Mouse (Mus musculus) MEL (cell line): ENCODE results near the gene Aebp1. TPM values are rescaled to one million over a fixed set of nuclear protein-coding genes. Genes with fewer than 3 reads are reported as not detected.

Experiments
- DNase-seq: peaks from one replicate; pipeline ENCODE4 v3.0.0; 2011; ENCODE audit warnings: low read depth, low spot score
- H3K27ac ChIP-seq: 2 replicates; pipeline ENCODE4 v1.5.1; 2012; ENCODE audit warnings: low read depth, mild to moderate bottlenecking, control low read depth, low read length, moderate library complexity; ENCODE audit not compliant: control insufficient read depth
- H3K27me3 ChIP-seq, 2 experiments: fragments of 150-350 bp in 1 of 2; sonication (generic) in 1 of 2; 2 replicates each; pipeline ENCODE4 v1.6.1; 2012; ENCODE audit warnings: low read length in 2 of 2, mild to moderate bottlenecking in 2 of 2, improper control_type of control experiment in 1 of 2, moderate library complexity in 1 of 2; ENCODE audit not compliant: insufficient read depth in 2 of 2, control insufficient read depth in 1 of 2
- H3K36me3 ChIP-seq, 2 experiments: 2 replicates each; pipeline ENCODE4 v1.6.1; 2012 to 2014; ENCODE audit warnings: low read length in 2 of 2, improper control_type of control experiment in 1 of 2, inconsistent platforms in 1 of 2, mild to moderate bottlenecking in 1 of 2; ENCODE audit not compliant: insufficient read depth in 2 of 2, control insufficient read depth in 1 of 2
- H3K4me1 ChIP-seq, 2 experiments: fragments of 150-350 bp in 1 of 2; sonication (generic) in 1 of 2; 2 replicates each; pipeline ENCODE4 v1.6.1; 2012; ENCODE audit warnings: low read length in 2 of 2, improper control_type of control experiment in 1 of 2, mild to moderate bottlenecking in 1 of 2; ENCODE audit not compliant: insufficient read depth in 2 of 2, control insufficient read depth in 1 of 2
- H3K4me3 ChIP-seq, 2 experiments: fragments of 150-350 bp in 1 of 2; sonication (generic) in 1 of 2; 2 replicates each; pipeline ENCODE4 v1.5.1; 2012; ENCODE audit warnings: low read depth in 2 of 2, low read length in 2 of 2, mild to moderate bottlenecking in 2 of 2, moderate library complexity in 2 of 2, control low read depth in 1 of 2, improper control_type of control experiment in 1 of 2; ENCODE audit not compliant: control insufficient read depth in 1 of 2, insufficient read depth in 1 of 2
- H3K79me2 ChIP-seq: 2 replicates; pipeline ENCODE4 v1.6.1; 2012; ENCODE audit warnings: mild to moderate bottlenecking, low read length, moderate library complexity; ENCODE audit not compliant: control insufficient read depth, poor library complexity, insufficient read depth
- H3K9ac ChIP-seq: 2 replicates; pipeline ENCODE4 v1.6.1; 2012; ENCODE audit warnings: low read depth, mild to moderate bottlenecking, control low read depth, low read length, moderate library complexity; ENCODE audit not compliant: control insufficient read depth, poor library complexity, severe bottlenecking
- H3K9me3 ChIP-seq: fragments of 150-350 bp; sonication (generic); replicated peaks from 2 replicates; pipeline ENCODE4 v1.6.1; 2012; ENCODE audit warnings: mild to moderate bottlenecking, low read length, improper control_type of control experiment, moderate library complexity; ENCODE audit not compliant: insufficient read depth
- BHLHE40 ChIP-seq: IDR thresholded peaks from 2 replicates; pipeline ENCODE4 v1.6.1; 2012; ENCODE audit warnings: low read depth, mild to moderate bottlenecking, inconsistent platforms, low read length, improper control_type of control experiment, borderline replicate concordance
- CHD1 ChIP-seq: IDR thresholded peaks from 2 replicates; pipeline ENCODE4 v1.6.1; 2012; ENCODE audit warnings: low read depth, mild to moderate bottlenecking, inconsistent platforms, low read length, improper control_type of control experiment
- E2F4 ChIP-seq: IDR thresholded peaks from 2 replicates; pipeline ENCODE4 v1.6.1; 2011; ENCODE audit warnings: low read depth, low read length, improper control_type of control experiment, borderline replicate concordance
- ELF1 ChIP-seq: IDR thresholded peaks from 2 replicates; pipeline ENCODE4 v1.6.1; 2014; ENCODE audit warnings: low read depth, mild to moderate bottlenecking, inconsistent platforms, low read length, improper control_type of control experiment, moderate library complexity
- MAFK ChIP-seq: IDR thresholded peaks from 2 replicates; pipeline ENCODE4 v1.6.1; 2011; ENCODE audit warnings: low read depth, mild to moderate bottlenecking, low read length, improper control_type of control experiment, borderline replicate concordance
- MAZ ChIP-seq: IDR thresholded peaks from 2 replicates; pipeline ENCODE4 v1.6.1; 2012; ENCODE audit warnings: low read depth, mild to moderate bottlenecking, inconsistent platforms, low read length, improper control_type of control experiment
- MEF2A ChIP-seq: IDR thresholded peaks from 2 replicates; pipeline ENCODE4 v1.6.1; 2014; ENCODE audit warnings: low read depth, mild to moderate bottlenecking, inconsistent platforms, low read length, improper control_type of control experiment; ENCODE audit not compliant: poor library complexity, insufficient replicate concordance, severe bottlenecking; ENCODE audit errors: extremely low read depth
- NELFE ChIP-seq: IDR thresholded peaks from 2 replicates; pipeline ENCODE4 v1.6.1; 2011; ENCODE audit warnings: low read depth, low read length, improper control_type of control experiment
- NRF1 ChIP-seq: IDR thresholded peaks from 2 replicates; pipeline ENCODE4 v1.6.1; 2014; ENCODE audit warnings: low read depth, mild to moderate bottlenecking, inconsistent platforms, low read length, improper control_type of control experiment, moderate library complexity; ENCODE audit not compliant: poor library complexity, insufficient read depth, severe bottlenecking
- POLR2AphosphoS2 ChIP-seq: IDR thresholded peaks from 2 replicates; pipeline ENCODE4 v1.6.1; 2011; ENCODE audit warnings: low read length, improper control_type of control experiment
- RCOR1 ChIP-seq: IDR thresholded peaks from 2 replicates; pipeline ENCODE4 v1.6.1; 2012; ENCODE audit warnings: low read depth, mild to moderate bottlenecking, inconsistent platforms, low read length, improper control_type of control experiment
- TAL1 ChIP-seq: IDR thresholded peaks from 2 replicates; pipeline ENCODE4 v1.6.1; 2012; ENCODE audit warnings: mild to moderate bottlenecking, inconsistent platforms, low read length, moderate library complexity, mixed read lengths
- UBTF ChIP-seq: IDR thresholded peaks from 2 replicates; pipeline ENCODE4 v1.6.1; 2012; ENCODE audit warnings: low read depth, mild to moderate bottlenecking, inconsistent platforms, low read length, improper control_type of control experiment, moderate library complexity, borderline replicate concordance; ENCODE audit not compliant: insufficient read depth
- USF2 ChIP-seq, 2 experiments: IDR thresholded peaks; 2 replicates each; pipeline ENCODE4 v1.6.1; 2011 to 2012; ENCODE audit warnings: improper control_type of control experiment in 2 of 2, low read length in 2 of 2, borderline replicate concordance in 1 of 2, inconsistent platforms in 1 of 2, low read depth in 1 of 2, mild to moderate bottlenecking in 1 of 2; ENCODE audit not compliant: insufficient read depth in 1 of 2
- ZKSCAN1 ChIP-seq: IDR thresholded peaks from 2 replicates; pipeline ENCODE4 v1.6.1; 2012; ENCODE audit warnings: low read depth, mild to moderate bottlenecking, inconsistent platforms, low read length, improper control_type of control experiment, moderate library complexity
- ZNF384 ChIP-seq: IDR thresholded peaks from 2 replicates; pipeline ENCODE4 v1.6.1; 2012; ENCODE audit warnings: low read depth, mild to moderate bottlenecking, inconsistent platforms, low read length, improper control_type of control experiment
- polyA plus RNA-seq, 2 experiments: library from polyadenylated mRNA; stranded (reverse) in 1 of 2; unstranded in 1 of 2; fragments of >175 nt in 1 of 2; fragments of >200 nt in 1 of 2; gene quantifications; 2 replicates each; pipeline versions ENCODE4 v1.2.1 to v1.2.4; 2012; ENCODE audit warnings: low replicate concordance in 2 of 2, low read depth in 1 of 2; ENCODE audit not compliant: insufficient read length in 2 of 2, insufficient read depth in 1 of 2, missing spikeins in 1 of 2
- total RNA-seq: library from RNA; depleted of rRNA; stranded (reverse); fragments of 300-350 nt; gene quantifications from 2 replicates; pipeline ENCODE4 v1.2.3, GENCODE M21; 2012

The Aebp1 gene
- total and polyA plus RNA-seq, 3 experiments = 0.10 TPM; not detected in 2

DNA sequence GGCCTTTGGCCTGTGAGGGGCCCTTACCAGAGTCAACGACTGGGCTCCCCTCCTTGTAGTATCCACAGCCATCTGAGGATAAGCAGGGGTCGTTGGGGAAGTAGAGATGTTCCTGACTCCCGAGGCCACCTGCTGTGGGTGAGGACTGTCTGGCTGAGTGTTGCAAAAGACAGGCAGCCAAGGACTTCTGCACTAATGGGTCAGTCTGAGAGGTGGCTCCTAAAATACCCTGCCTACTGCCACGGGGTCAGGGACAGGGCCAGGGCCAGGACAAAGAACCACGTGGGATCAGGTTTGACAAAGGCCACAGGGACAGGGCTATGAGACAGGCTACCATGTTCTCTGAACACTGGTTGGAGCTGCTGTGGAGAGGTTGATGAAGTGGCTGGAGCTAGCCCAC, 53.2 kb downstream of the Aebp1 start:
- no peak overlapping the region for H3K27ac ChIP-seq
- H3K36me3 ChIP-seq = no peaks in the 10 kb centered on the region
- H3K9ac ChIP-seq = no peak overlapping the region
- no peaks in the 10 kb centered on the region for H3K27me3 ChIP-seq
- TF ChIP-seq USF2 (IDR thresholded peaks at IDR 0.05; ENCODE audit: borderline replicate concordance in 1 of 2, insufficient read depth in 1 of 2, low read depth in 1 of 2, low read length in 2 of 2) (no peak), TAL1 (no peak), NRF1 (no peak), ZNF384 (no peak), BHLHE40 (no peak), MEF2A (no peak), E2F4 (no peak), ELF1 (no peak), CHD1 (no peak)
- H3K4me3 ChIP-seq = no peak overlapping the region
- H3K9me3 ChIP-seq = no peaks in the 10 kb centered on the region
- no peaks in the 10 kb centered on the region for H3K4me1 ChIP-seq
- no peak for DNase-seq
- no peaks in the 10 kb centered on the region for H3K79me2 ChIP-seq

DNA sequence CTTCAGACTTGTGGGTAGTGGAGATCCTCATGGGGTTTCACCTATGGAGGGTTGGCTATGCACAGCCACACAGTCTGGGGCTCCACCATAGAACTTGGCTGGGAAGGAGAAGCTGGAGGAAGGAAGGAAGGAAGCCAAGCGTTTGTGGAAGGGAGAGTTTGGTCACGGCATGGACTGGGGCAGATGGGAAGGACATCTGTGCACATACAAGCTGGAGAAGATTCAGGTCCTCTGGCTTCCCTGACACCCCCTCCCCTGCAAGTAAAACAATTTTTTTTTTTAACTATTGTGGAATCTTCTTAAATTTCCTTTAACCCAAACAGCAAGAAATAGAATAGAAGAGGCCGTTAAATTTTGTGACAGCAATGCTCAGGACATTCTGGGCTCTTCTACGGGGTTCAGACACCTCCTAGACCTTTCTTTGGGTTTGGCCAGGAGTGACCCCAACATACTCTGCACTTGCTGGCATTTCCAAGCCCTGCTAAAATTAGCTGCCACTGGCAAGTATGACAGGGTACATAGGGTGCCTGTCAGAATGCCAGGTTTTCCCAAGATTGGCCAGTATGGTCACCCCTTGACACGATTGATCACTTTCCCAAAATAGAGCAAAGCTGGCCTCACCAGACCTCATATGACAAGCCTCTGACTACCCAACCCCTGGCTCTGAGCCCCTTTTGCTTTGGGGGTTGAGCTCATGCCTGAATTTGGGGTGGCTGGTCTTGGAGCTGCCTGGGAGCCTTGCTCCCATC, 53.9 kb downstream of the Aebp1 start:
- TF ChIP-seq RCOR1 = no peak
- no peak for TF ChIP-seq UBTF
- no peak for TF ChIP-seq MAFK
- no peak for DNase-seq
- Histone ChIP-seq H3K79me2 (no peaks in the 10 kb centered on the region), H3K9ac (no peak overlapping the region), H3K4me3 (no peak overlapping the region), H3K4me1 (no peaks in the 10 kb centered on the region), H3K27ac (no peak overlapping the region), H3K27me3 (no peaks in the 10 kb centered on the region), H3K9me3 (no peaks in the 10 kb centered on the region), H3K36me3 (no peaks in the 10 kb centered on the region)

DNA sequence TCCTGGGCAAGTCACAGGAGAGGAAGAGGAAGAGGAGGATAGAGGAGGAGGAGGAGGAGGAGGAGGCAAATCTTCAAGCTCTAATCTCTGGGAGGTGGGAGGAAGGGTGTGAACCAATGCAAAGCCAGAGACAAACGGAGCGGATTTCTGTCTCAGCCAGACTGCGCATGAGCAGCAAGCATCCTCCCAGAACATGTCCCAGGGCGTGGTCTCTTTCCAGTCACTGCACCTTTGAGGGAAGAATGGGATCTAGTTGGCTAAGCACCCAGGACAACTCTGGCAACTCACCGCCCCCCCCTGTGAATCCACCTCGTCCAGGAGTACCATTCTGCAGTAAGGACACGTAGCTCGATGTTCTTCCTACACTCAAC, 54.4 kb downstream of the Aebp1 start:
- Histone ChIP-seq H3K27ac (no peak overlapping the region), H3K27me3 (no peaks in the 10 kb centered on the region; a peak in 1 of 4 replicates), H3K36me3 (no peaks in the 10 kb centered on the region)

More for the DNA sequence above, 54.4 kb downstream of the Aebp1 start:
- H3K9ac ChIP-seq = no peak overlapping the region
- no peaks in the 10 kb centered on the region for H3K79me2 ChIP-seq
- no peak overlapping the region for H3K4me3 ChIP-seq
- no peaks in the 10 kb centered on the region for H3K9me3 ChIP-seq
- TF ChIP-seq POLR2AphosphoS2 (no peak), MAZ (no peak), NRF1 (no peak), NELFE (no peak), ZKSCAN1 (no peak)
- TF ChIP-seq, all 39 proteins: peak for 0
- no peaks in the 10 kb centered on the region for H3K4me1 ChIP-seq
- DNase-seq = no peak
